Mouse (Mus musculus): Measurements from ENCODE around the gene Slc22a2. TPM values are rescaled to one million over a fixed set of nuclear protein-coding genes. Genes with fewer than 3 reads are reported as not detected.
"Not testable (repeated sequence)": the region's sequence is repeated elsewhere in the genome, so short reads cannot be mapped to it uniquely, and the experiment has no call there.

Gene Slc22a2
- polyA plus RNA-seq, 1 experiment from 2014 or later = not detected

- H3K27me3 ChIP-seq = peaks cover 5% of the 10 kb centered on the region
- CTCF ChIA-PET = no interaction called here
- DNase-seq (ENCODE audit: low read depth, low spot score) = no peak
- no peak for TF ChIP-seq CTCF (IDR thresholded peaks at IDR 0.05)
- in situ Hi-C loops (cut with MboI; ENCODE audit: low pct_unique_long_range_greater_than_20kb) = no loop called here
- POLR2A ChIA-PET = no interaction called here
- ATAC-seq = no peak
Measured at GRCm38 (mm10) chr17:12664156-12664555, 80.2 kb downstream of the Slc22a2 start.

GRCm38 (mm10) chr17:12668478-12669362, 84.8 kb downstream of the Slc22a2 start:
- no peak for TF ChIP-seq CTCF (IDR thresholded peaks at IDR 0.05)
- no peak for ATAC-seq
- DNase-seq (ENCODE audit: low read depth, low spot score) = no peak
- POLR2A ChIA-PET = interaction anchor here (0.6 kb wide), 1 partner anchor 415 kb away, joined by 4 read pairs; no protein-coding TSS in a partner anchor
- H3K27me3 ChIP-seq = no peaks in the 10 kb centered on the region
- CTCF ChIA-PET = interaction anchor here (0.7 kb wide), 1 partner anchor 141 kb away, joined by 3 read pairs; no protein-coding TSS in a partner anchor
- in situ Hi-C loops (cut with MboI; ENCODE audit: low pct_unique_long_range_greater_than_20kb) = no loop called here

DNA sequence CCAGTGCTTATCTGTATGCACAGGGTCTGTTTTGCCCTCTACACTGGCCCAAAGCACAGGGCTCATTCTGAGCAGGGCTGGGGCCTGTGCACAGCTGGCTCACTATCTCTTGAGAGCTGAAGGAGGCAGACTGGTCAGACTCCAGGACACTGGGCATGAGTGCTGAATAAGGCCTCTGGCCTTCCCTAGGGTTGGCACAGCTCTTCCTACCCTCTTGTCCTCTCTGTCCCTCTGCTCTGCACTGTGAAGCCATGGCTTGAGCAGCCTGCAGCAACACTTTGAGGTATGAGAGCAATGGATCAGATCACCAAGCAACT, 85.4 kb downstream of the Slc22a2 start:
- in situ Hi-C loops (cut with MboI; ENCODE audit: low pct_unique_long_range_greater_than_20kb) = no loop called here

DNA sequence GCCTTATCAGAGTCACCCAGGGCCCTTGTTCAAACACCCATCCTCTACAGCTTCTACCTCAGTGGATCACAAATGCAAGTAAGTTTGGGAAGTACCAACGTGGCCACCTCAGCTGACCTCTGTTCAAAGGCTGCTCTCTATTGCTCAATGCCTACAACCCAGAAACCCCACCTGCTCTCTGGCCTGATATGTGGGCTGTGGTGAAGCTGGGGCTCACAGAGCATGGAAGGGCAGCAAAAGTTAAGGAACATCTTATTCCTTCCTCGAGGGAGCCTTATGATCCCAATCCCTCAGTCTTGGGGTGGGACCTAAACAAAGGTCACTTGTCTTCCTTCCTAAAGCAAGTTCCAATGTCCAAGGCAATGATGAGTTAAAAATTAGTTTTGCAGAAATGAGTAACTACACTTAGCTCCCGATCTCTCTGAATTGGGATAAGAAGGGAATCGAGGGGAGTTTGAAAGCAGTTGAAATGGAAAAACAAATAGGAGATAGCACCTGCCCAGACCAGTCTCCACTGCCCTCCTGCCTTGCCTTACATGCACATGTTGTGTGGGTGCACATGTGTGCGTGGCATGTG, 87.2 kb downstream of the Slc22a2 start:
- TF ChIP-seq CTCF (IDR thresholded peaks at IDR 0.05) = no peak
- DNase-seq (ENCODE audit: low read depth, low spot score) = no peak
- ChIA-PET POLR2A (no interaction called here), CTCF (interaction anchor here (1.6 kb wide), 1 partner anchor 254 kb away, joined by 5 read pairs; no protein-coding TSS in a partner anchor)
- ATAC-seq = no peak
- in situ Hi-C loops (cut with MboI; ENCODE audit: low pct_unique_long_range_greater_than_20kb) = no loop called here
- H3K27me3 ChIP-seq = no peaks in the 10 kb centered on the region

More for the DNA sequence above, 85.4 kb downstream of the Slc22a2 start:
- POLR2A ChIA-PET = interaction anchor here (0.6 kb wide), 1 partner anchor 416 kb away, joined by 4 read pairs; no protein-coding TSS in a partner anchor
- CTCF ChIA-PET = interaction anchor here (0.7 kb wide), 1 partner anchor 141 kb away, joined by 3 read pairs; no protein-coding TSS in a partner anchor
- TF ChIP-seq CTCF (IDR thresholded peaks at IDR 0.05) = no peak
- ATAC-seq (no peak), DNase-seq (ENCODE audit: low read depth, low spot score) (no peak)
- H3K27me3 ChIP-seq = no peaks in the 10 kb centered on the region

DNA sequence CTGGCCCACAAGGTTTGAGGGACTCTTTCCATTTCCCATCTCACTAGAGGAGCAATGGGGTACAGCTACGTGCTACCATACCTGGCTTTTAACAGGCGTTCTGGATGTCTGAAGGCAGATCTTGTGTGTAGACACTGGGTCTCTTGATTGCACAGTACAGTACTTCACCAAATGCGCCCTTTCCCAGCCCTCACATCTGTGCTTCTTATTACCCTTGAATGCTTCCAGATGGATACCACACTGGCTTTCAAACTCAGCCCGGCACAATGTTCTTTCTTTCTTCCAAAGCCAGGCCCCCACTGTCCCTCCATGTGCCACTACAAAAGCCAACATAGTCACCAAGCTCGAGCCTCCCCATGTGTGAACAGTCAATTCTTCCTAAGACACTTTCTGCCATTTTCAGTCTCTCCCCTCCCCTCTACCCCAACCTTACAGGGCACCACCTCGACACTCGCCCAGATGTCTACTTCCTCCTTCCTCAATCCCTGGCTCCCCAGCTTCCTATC, 88.4 kb downstream of the Slc22a2 start:
- no peaks in the 10 kb centered on the region for H3K27me3 ChIP-seq
- TF ChIP-seq CTCF (IDR thresholded peaks at IDR 0.05) = no peak
- no peak for DNase-seq (ENCODE audit: low read depth, low spot score)
- CTCF ChIA-PET = interaction anchor here (1.6 kb wide), 1 partner anchor 255 kb away, joined by 5 read pairs; no protein-coding TSS in a partner anchor
- in situ Hi-C loops (cut with MboI; ENCODE audit: low pct_unique_long_range_greater_than_20kb) = no loop called here
- POLR2A ChIA-PET = no interaction called here
- ATAC-seq = no peak

GRCm38 (mm10) chr17:12673871-12674270, 89.9 kb downstream of the Slc22a2 start:
- ATAC-seq (no peak), DNase-seq (ENCODE audit: low read depth, low spot score) (no peak)
- CTCF ChIA-PET = no interaction called here
- no peaks in the 10 kb centered on the region for H3K27me3 ChIP-seq
- in situ Hi-C loops (cut with MboI; ENCODE audit: low pct_unique_long_range_greater_than_20kb) = no loop called here
- POLR2A ChIA-PET = no interaction called here
- TF ChIP-seq CTCF (IDR thresholded peaks at IDR 0.05) = no peak

DNA sequence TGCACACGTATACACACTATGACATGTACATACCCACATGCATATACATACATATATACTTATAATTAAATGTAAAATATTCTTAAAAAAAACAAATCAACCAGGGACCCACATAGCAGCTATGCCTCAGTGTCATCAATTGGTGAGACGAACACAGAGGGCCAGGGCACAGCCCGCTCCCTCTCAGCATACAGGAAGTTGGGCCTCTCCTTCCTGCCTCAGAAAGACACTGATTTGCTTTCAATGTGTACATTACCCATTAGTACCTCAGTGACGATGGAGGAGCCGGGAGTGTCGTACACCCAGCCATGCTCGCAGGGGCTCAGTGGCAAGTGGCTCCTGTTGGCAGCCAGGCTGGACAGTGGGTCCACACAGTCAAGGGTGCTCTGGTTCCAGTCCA, 91.0 kb downstream of the Slc22a2 start:
- ATAC-seq; CTCF ChIA-PET; H3K27me3 ChIP-seq; DNase-seq (ENCODE audit: low read depth, low spot score); POLR2A ChIA-PET; in situ Hi-C loops (cut with MboI; ENCODE audit: low pct_unique_long_range_greater_than_20kb): not testable (repeated sequence)

- ChIA-PET CTCF (no interaction called here), POLR2A (no interaction called here)
- ATAC-seq (no peak), DNase-seq (ENCODE audit: low read depth, low spot score) (no peak)
- in situ Hi-C loops (cut with MboI; ENCODE audit: low pct_unique_long_range_greater_than_20kb) = no loop called here
- no peaks in the 10 kb centered on the region for H3K27me3 ChIP-seq
- TF ChIP-seq CTCF (IDR thresholded peaks at IDR 0.05) = no peak
Measured at GRCm38 (mm10) chr17:12675646-12676045, 91.7 kb downstream of the Slc22a2 start, which contains the start of gene Slc22a1. TSS of gene Slc22a1 (minus strand) at chr17:12675829.

- no peak for TF ChIP-seq CTCF (IDR thresholded peaks at IDR 0.05)
- ATAC-seq = no peak
- ChIA-PET POLR2A (no interaction called here), CTCF (interaction anchor here (1.8 kb wide), 1 partner anchor 10 kb away, joined by 4 read pairs; no protein-coding TSS in a partner anchor)
- in situ Hi-C loops (cut with MboI; ENCODE audit: low pct_unique_long_range_greater_than_20kb) = no loop called here
- no peak for DNase-seq (ENCODE audit: low read depth, low spot score)
- H3K27me3 ChIP-seq = no peaks in the 10 kb centered on the region
Measured at GRCm38 (mm10) chr17:12677139-12677538, 93.2 kb downstream of the Slc22a2 start.

Other genes starting within 250 kb of the Slc22a2 start
- gene Plg, start 205.5 kb upstream of the Slc22a2 start, polyA plus RNA-seq (2021) = 0.06 TPM
- gene Slc22a3, start 76.4 kb upstream of the Slc22a2 start, polyA plus RNA-seq (2021) = not detected
- gene Slc22a1, start 91.7 kb downstream of the Slc22a2 start, polyA plus RNA-seq (2021) = not detected
- 70.4 TPM for gene Igf2r, start 185.5 kb downstream of the Slc22a2 start, polyA plus RNA-seq (2021)